Mouse (Mus musculus): ENCODE results near the gene Gm4737. TPM values are rescaled to one million over a fixed set of nuclear protein-coding genes. Genes with fewer than 3 reads are reported as not detected.

The Gm4737 gene
- polyA plus RNA-seq, 1 experiment from 2014 or later = 3.2 TPM

DNA sequence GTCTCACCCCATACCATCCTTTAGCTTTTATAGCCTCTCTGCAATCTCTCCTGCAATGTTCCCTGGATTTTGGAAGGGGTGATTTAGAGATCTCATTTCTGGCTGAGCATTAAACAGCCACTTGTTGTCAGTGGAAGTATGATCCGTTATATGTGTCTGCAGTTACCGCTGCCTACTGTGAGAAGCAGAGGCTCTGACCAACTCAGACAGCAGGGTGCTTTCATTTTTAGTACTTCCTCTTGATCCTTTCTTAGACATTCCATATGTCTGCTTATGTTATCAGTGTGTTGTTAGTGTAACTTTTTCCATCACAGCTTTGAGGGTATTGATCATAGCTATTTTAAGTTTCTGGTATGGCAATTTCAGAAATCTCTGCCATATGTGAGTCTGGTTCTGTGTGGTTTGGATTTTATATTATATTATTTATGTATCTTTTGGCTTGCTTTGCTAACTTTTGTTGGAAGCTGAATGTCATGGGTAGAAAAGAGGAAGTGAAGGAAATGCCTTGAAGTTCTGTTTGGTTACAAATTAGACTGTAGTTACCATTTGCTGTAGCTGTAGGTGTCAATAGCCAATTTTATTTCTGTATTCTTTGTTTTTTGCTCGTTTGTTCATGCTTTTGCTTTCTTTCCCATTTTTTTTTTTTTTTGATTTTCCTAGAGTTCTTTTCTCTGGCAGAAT, 6.1 kb downstream of the Gm4737 start:
- 75% methylated on average over 3 of the region's 3 CpGs for WGBS
- H3K4me1 ChIP-seq (ENCODE audit: control insufficient read depth, insufficient read depth, low read length) = no peaks in the 10 kb centered on the region
- H3K27me3 ChIP-seq (ENCODE audit: control insufficient read depth, insufficient read depth, low read length) = no peaks in the 10 kb centered on the region
- H3K36me3 ChIP-seq (replicated peaks; ENCODE audit: control insufficient read depth, insufficient read depth, low read depth, low read length) = no peaks in the 10 kb centered on the region
- ATAC-seq (replicated peaks; ENCODE audit: insufficient number of reproducible peaks, low FRiP score, low TSS enrichment, low read depth) = no peak
- H3K4me3 ChIP-seq (ENCODE audit: low read depth, low read length) = no peak overlapping the region
- H3K9me3 ChIP-seq (replicated peaks; ENCODE audit: control insufficient read depth, low read length) = no peaks in the 10 kb centered on the region
- no peak overlapping the region for H3K9ac ChIP-seq (replicated peaks; ENCODE audit: low read length)
- no peak overlapping the region for H3K27ac ChIP-seq (replicated peaks; ENCODE audit: low read depth, low read length)
- DNase-seq (ENCODE audit: low spot score) = no peak
- no peak overlapping the region for H3K4me2 ChIP-seq (ENCODE audit: low read depth, low read length)

DNA sequence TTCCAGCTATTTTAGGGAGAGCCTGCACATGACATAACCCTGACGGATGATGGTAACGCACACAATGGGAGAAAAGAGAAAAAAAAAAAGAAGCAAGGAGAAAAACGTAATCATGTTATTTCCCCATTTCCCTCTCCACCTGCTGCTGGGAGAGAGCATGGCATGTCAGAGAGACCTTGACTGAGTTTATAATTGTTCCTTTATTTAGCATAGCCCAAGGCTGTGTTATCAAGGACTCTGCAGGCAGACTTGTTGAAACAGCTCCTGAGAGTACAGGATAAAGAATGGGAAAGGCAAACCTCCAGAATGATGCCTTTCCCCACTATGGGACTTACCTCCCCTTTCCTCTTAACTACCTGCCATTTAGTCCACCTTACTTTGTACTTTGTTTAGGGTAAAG, 7.9 kb downstream of the Gm4737 start:
- WGBS = 61% methylated on average over 3 of the region's 3 CpGs
- Histone ChIP-seq H3K27ac (replicated peaks; ENCODE audit: low read depth, low read length) (no peak overlapping the region), H3K36me3 (replicated peaks; ENCODE audit: control insufficient read depth, insufficient read depth, low read depth, low read length) (no peaks in the 10 kb centered on the region), H3K9me3 (replicated peaks; ENCODE audit: control insufficient read depth, low read length) (no peaks in the 10 kb centered on the region), H3K4me2 (ENCODE audit: low read depth, low read length) (no peak overlapping the region), H3K4me3 (ENCODE audit: low read depth, low read length) (no peak overlapping the region), H3K27me3 (ENCODE audit: control insufficient read depth, insufficient read depth, low read length) (no peaks in the 10 kb centered on the region), H3K9ac (replicated peaks; ENCODE audit: low read length) (no peak overlapping the region), H3K4me1 (ENCODE audit: control insufficient read depth, insufficient read depth, low read length) (no peaks in the 10 kb centered on the region)
- ATAC-seq (replicated peaks; ENCODE audit: insufficient number of reproducible peaks, low FRiP score, low TSS enrichment, low read depth) (no peak), DNase-seq (ENCODE audit: low spot score) (peak; percentile 2)

DNA sequence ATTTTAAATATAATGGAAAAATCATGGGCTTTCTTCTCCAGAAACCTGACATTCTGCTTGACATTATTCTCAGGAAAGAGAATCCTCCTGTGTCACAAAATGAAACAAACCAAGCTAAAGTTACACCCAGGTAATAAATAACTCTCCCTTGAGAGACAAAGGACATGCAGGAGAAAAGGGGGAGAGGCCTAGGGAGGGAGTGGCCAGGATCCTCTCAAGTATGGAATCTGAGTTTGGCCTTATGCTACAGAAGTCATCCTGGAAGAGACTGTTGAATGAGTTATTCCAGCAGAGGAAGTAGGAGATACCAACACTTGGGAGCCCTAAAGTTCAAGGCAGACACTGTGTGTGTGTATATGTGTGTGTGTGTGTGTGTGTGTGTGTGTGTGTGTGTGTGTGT, 32.6 kb downstream of the Gm4737 start:
- Histone ChIP-seq H3K4me2 (ENCODE audit: low read depth, low read length) (no peak overlapping the region), H3K27ac (replicated peaks; ENCODE audit: low read depth, low read length) (no peak overlapping the region), H3K9me3 (replicated peaks; ENCODE audit: control insufficient read depth, low read length) (no peaks in the 10 kb centered on the region), H3K36me3 (replicated peaks; ENCODE audit: control insufficient read depth, insufficient read depth, low read depth, low read length) (no peaks in the 10 kb centered on the region), H3K4me3 (ENCODE audit: low read depth, low read length) (no peak overlapping the region), H3K4me1 (ENCODE audit: control insufficient read depth, insufficient read depth, low read length) (no peaks in the 10 kb centered on the region), H3K9ac (replicated peaks; ENCODE audit: low read length) (no peak overlapping the region), H3K27me3 (ENCODE audit: control insufficient read depth, insufficient read depth, low read length) (no peaks in the 10 kb centered on the region)
- DNase-seq (ENCODE audit: low spot score) (no peak), ATAC-seq (replicated peaks; ENCODE audit: insufficient number of reproducible peaks, low FRiP score, low TSS enrichment, low read depth) (no peak)

DNA sequence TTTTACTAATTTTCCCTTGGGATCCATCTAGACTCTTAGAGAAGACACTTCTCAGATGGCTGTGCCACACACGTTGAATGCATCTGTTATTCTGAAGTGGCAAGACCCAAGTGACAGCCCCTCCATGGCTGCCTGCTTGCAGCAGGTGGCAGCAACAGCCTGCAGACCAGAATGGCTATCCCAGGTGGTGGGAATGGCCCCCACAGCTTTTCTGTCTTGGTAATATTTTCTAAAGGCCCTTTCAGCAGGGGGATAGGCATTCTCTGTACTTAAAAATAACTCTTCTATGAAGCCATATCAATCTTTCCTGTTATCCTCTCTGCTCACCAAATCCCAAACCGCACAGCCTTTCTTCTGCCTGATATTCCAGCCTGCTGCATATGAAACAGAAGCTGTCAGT, 33.5 kb downstream of the Gm4737 start:
- no peaks in the 10 kb centered on the region for H3K4me1 ChIP-seq (ENCODE audit: control insufficient read depth, insufficient read depth, low read length)
- H3K9ac ChIP-seq (replicated peaks; ENCODE audit: low read length) = no peak overlapping the region
- no peaks in the 10 kb centered on the region for H3K9me3 ChIP-seq (replicated peaks; ENCODE audit: control insufficient read depth, low read length)
- DNase-seq (ENCODE audit: low spot score) (peak; percentile 20), ATAC-seq (replicated peaks; ENCODE audit: insufficient number of reproducible peaks, low FRiP score, low TSS enrichment, low read depth) (no peak)
- H3K4me2 ChIP-seq (ENCODE audit: low read depth, low read length) = no peak overlapping the region
- no peak overlapping the region for H3K27ac ChIP-seq (replicated peaks; ENCODE audit: low read depth, low read length)
- no peak overlapping the region for H3K4me3 ChIP-seq (ENCODE audit: low read depth, low read length)
- no peaks in the 10 kb centered on the region for H3K36me3 ChIP-seq (replicated peaks; ENCODE audit: control insufficient read depth, insufficient read depth, low read depth, low read length)
- 49% methylated on average over 2 of the region's 2 CpGs for WGBS
- H3K27me3 ChIP-seq (ENCODE audit: control insufficient read depth, insufficient read depth, low read length) = no peaks in the 10 kb centered on the region

DNA sequence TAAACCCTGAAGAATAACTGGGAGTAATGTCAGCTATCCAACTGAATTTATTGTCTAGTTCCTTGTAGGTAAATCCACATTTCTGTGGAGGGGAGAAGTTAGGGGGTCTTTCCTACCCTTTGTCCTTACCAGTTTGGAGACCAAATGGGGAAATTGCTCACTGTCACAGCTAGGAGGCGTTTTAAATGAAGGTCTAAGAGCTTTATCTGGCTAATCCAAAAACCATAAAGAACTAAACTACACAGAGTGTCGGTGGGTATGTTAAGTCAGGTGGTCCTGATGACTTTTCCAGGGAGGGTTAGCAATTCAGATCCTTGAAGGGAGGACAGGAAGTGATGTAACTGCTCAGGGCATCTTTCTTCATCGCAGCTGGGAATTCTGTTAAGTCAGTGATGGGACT, 34.3 kb downstream of the Gm4737 start:
- Histone ChIP-seq H3K27ac (replicated peaks; ENCODE audit: low read depth, low read length) (no peak overlapping the region), H3K4me1 (ENCODE audit: control insufficient read depth, insufficient read depth, low read length) (no peaks in the 10 kb centered on the region), H3K27me3 (ENCODE audit: control insufficient read depth, insufficient read depth, low read length) (no peaks in the 10 kb centered on the region), H3K4me2 (ENCODE audit: low read depth, low read length) (no peak overlapping the region), H3K9me3 (replicated peaks; ENCODE audit: control insufficient read depth, low read length) (no peaks in the 10 kb centered on the region), H3K4me3 (ENCODE audit: low read depth, low read length) (no peak overlapping the region), H3K36me3 (replicated peaks; ENCODE audit: control insufficient read depth, insufficient read depth, low read depth, low read length) (no peaks in the 10 kb centered on the region), H3K9ac (replicated peaks; ENCODE audit: low read length) (no peak overlapping the region)
- WGBS = 73% methylated on average over 3 of the region's 3 CpGs
- no peak for ATAC-seq (replicated peaks; ENCODE audit: insufficient number of reproducible peaks, low FRiP score, low TSS enrichment, low read depth)
- DNase-seq (ENCODE audit: low spot score) = no peak

DNA sequence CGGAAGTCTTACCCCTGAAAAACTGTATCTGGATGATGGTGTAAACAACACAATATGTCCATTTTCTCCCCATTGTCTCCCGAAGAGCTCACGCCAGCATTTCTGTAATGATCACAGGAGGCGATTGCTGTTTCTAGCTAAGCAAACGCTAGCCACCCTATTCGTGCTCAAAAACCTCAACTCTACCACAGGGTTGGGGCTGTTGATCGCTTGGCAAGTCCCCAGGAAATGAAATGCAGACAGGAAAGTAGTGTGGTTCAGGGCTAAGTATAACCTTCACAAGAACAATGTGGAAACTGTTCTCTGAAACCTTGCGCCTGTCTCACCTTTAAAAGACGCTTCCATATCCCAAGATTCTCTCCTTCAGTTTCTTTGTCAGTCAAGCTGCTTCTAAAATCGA, 34.9 kb downstream of the Gm4737 start, which contains the start of gene Cd96:
TSS of gene Cd96 (minus strand) at position 232 of the 400 bp plus-strand sequence.
- Histone ChIP-seq H3K4me3 (ENCODE audit: low read depth, low read length) (no peak within 1 kb of the TSS), H3K4me2 (ENCODE audit: low read depth, low read length) (no peak within 1 kb of the TSS), H3K36me3 (replicated peaks; ENCODE audit: control insufficient read depth, insufficient read depth, low read depth, low read length) (no peaks in the 10 kb centered on the region), H3K9ac (replicated peaks; ENCODE audit: low read length) (no peak within 1 kb of the TSS), H3K27me3 (ENCODE audit: control insufficient read depth, insufficient read depth, low read length) (no peaks in the 10 kb centered on the region), H3K4me1 (ENCODE audit: control insufficient read depth, insufficient read depth, low read length) (no peaks in the 10 kb centered on the region), H3K9me3 (replicated peaks; ENCODE audit: control insufficient read depth, low read length) (no peaks in the 10 kb centered on the region), H3K27ac (replicated peaks; ENCODE audit: low read depth, low read length) (no peak within 1 kb of the TSS)
- DNase-seq (ENCODE audit: low spot score) (no peak), ATAC-seq (replicated peaks; ENCODE audit: insufficient number of reproducible peaks, low FRiP score, low TSS enrichment, low read depth) (no peak)
- 81% methylated on average over 10 of the region's 10 CpGs for WGBS

DNA sequence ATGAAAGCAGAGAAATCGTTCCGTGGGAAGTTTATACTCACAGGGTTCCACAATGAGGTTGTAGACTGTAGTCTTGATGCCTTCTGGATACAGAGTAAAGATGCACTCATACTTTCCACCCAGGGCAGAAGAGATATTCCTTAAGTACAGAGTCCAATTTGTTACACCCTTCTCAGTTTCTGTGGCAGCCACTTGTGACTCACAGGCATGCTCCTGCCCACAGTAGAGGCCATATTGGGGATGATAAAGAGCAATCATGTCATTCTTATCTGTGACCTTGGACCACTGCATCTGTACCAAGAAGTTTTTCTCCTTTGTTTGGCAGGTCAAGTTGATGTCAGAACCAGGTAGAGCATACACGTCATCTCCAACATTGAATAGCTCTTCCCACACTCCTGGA, 37.2 kb downstream of the Gm4737 start:
- Histone ChIP-seq H3K9ac (replicated peaks; ENCODE audit: low read length) (no peak overlapping the region), H3K27me3 (ENCODE audit: control insufficient read depth, insufficient read depth, low read length) (no peaks in the 10 kb centered on the region), H3K36me3 (replicated peaks; ENCODE audit: control insufficient read depth, insufficient read depth, low read depth, low read length) (no peaks in the 10 kb centered on the region), H3K27ac (replicated peaks; ENCODE audit: low read depth, low read length) (no peak overlapping the region), H3K9me3 (replicated peaks; ENCODE audit: control insufficient read depth, low read length) (no peaks in the 10 kb centered on the region), H3K4me1 (ENCODE audit: control insufficient read depth, insufficient read depth, low read length) (no peaks in the 10 kb centered on the region), H3K4me2 (ENCODE audit: low read depth, low read length) (no peak overlapping the region), H3K4me3 (ENCODE audit: low read depth, low read length) (no peak overlapping the region)
- ATAC-seq (replicated peaks; ENCODE audit: insufficient number of reproducible peaks, low FRiP score, low TSS enrichment, low read depth) = no peak
- DNase-seq (ENCODE audit: low spot score) = no peak
- 88% methylated on average over 3 of the region's 3 CpGs for WGBS

DNA sequence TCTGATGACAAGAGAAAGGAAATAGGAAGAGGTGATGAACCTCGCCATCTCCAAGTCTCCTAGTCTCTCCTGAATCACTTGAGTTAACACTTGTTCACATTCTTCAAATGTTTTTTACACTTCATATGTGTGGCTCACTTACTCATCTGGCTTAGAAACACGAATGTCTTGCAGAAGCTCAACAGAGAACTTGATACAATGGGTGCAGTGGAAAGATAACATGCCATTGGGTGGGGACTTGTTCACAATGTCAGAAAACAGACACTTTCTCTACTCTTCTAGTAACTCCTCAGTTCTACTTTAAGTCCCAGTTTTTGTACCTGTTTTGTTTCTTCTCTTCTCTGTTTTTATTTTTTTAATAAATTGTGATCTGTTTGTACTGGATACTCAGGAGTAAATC, 40.1 kb downstream of the Gm4737 start:
- Histone ChIP-seq H3K9me3 (replicated peaks; ENCODE audit: control insufficient read depth, low read length) (no peaks in the 10 kb centered on the region), H3K9ac (replicated peaks; ENCODE audit: low read length) (no peak overlapping the region), H3K4me2 (ENCODE audit: low read depth, low read length) (no peak overlapping the region), H3K27ac (replicated peaks; ENCODE audit: low read depth, low read length) (no peak overlapping the region), H3K27me3 (ENCODE audit: control insufficient read depth, insufficient read depth, low read length) (no peaks in the 10 kb centered on the region), H3K4me3 (ENCODE audit: low read depth, low read length) (no peak overlapping the region), H3K4me1 (ENCODE audit: control insufficient read depth, insufficient read depth, low read length) (no peaks in the 10 kb centered on the region), H3K36me3 (replicated peaks; ENCODE audit: control insufficient read depth, insufficient read depth, low read depth, low read length) (no peaks in the 10 kb centered on the region)
- 77% methylated on average over 2 of the region's 2 CpGs for WGBS
- ATAC-seq (replicated peaks; ENCODE audit: insufficient number of reproducible peaks, low FRiP score, low TSS enrichment, low read depth) = no peak
- no peak for DNase-seq (ENCODE audit: low spot score)

Measured in embryonic facial prominence, embryonic 11.5 days (tissue).